Mouse (Mus musculus) embryonic facial prominence, embryonic 10.5 days (tissue): ENCODE results near the gene Sox14. TPM values are rescaled to one million over a fixed set of nuclear protein-coding genes. Genes with fewer than 3 reads are reported as not detected.

Experiments used
- DNase-seq: peaks from one replicate; pipeline ENCODE4 v3.0.0-alpha.2; 2017; ENCODE audit warnings: low spot score
- H3K27ac ChIP-seq: fragments of 300-500 bp; sonication (generic); replicated peaks from 2 replicates; pipeline ENCODE4 v1.5.1; 2016; ENCODE audit warnings: mild to moderate bottlenecking
- H3K27me3 ChIP-seq: fragments of 300-500 bp; sonication (generic); replicated peaks from 2 replicates; pipeline ENCODE4 v1.6.1; 2016; ENCODE audit warnings: low read depth, mild to moderate bottlenecking; ENCODE audit not compliant: poor library complexity, severe bottlenecking
- H3K36me3 ChIP-seq: fragments of 300-500 bp; sonication (generic); replicated peaks from 2 replicates; pipeline ENCODE4 v1.6.1; 2016; ENCODE audit warnings: mild to moderate bottlenecking, moderate library complexity
- H3K4me1 ChIP-seq: fragments of 300-500 bp; sonication (generic); 2 replicates; pipeline ENCODE4 v1.6.1; 2016
- H3K4me3 ChIP-seq: fragments of 300-500 bp; sonication (generic); 2 replicates; pipeline ENCODE4 v1.5.1; 2016; ENCODE audit warnings: mild to moderate bottlenecking, moderate library complexity
- H3K9me3 ChIP-seq: fragments of 300-500 bp; sonication (generic); 2 replicates; pipeline ENCODE4 v1.6.1; 2016; ENCODE audit warnings: mild to moderate bottlenecking
- WGBS: fragments of 180-500 bp; shearing (Covaris S2); methylation state at CpG from one replicate; pipeline ENCODE4 v1.1.7; 2016; 5-methylcytosine and 5-hydroxymethylcytosine counted together
- polyA plus RNA-seq: library from polyadenylated mRNA; unstranded; fragments of >200 nt; fragmentation: Nextera tagmentation; extraction: Ambion mirVana; gene quantifications from 2 replicates; pipeline ENCODE4 v1.2.1, GENCODE M21; 2016

The Sox14 gene
- 2.0 and 2.8 TPM in 2 replicates for polyA plus RNA-seq

- Histone ChIP-seq H3K27me3 (peaks cover 100% of the 10 kb centered on the region), H3K9me3 (no peaks in the 10 kb centered on the region), H3K4me3 (peak within 1 kb of the TSS; percentile 47), H3K36me3 (no peaks in the 10 kb centered on the region), H3K4me1 (peaks cover 47% of the 10 kb centered on the region), H3K27ac (peak within 1 kb of the TSS; percentile 19; the same call in 1 of the 2 replicates)
- DNase-seq = peak; percentile 73
- under 1% methylated on average over 47 of the region's 47 CpGs for WGBS
Measured at GRCm38 (mm10) chr9:99875618-99876372, at the start of gene Sox14. TSS of gene Sox14 (minus strand) at chr9:99876170.

- 4% methylated on average over 14 of the region's 14 CpGs for WGBS
- no peaks in the 10 kb centered on the region for H3K9me3 ChIP-seq
- DNase-seq = peak; percentile 54
- no peak overlapping the region for H3K27ac ChIP-seq
- peaks cover 82% of the 10 kb centered on the region for H3K27me3 ChIP-seq
- no peak overlapping the region for H3K4me3 ChIP-seq
- H3K36me3 ChIP-seq = no peaks in the 10 kb centered on the region
- H3K4me1 ChIP-seq = peaks cover 24% of the 10 kb centered on the region
Measured at GRCm38 (mm10) chr9:99879311-99879710, 3.3 kb upstream of the Sox14 start.

- Histone ChIP-seq H3K4me1 (peaks cover 24% of the 10 kb centered on the region), H3K4me3 (no peak overlapping the region), H3K27ac (no peak overlapping the region), H3K27me3 (peaks cover 89% of the 10 kb centered on the region), H3K36me3 (no peaks in the 10 kb centered on the region), H3K9me3 (no peaks in the 10 kb centered on the region)
- DNase-seq = no peak
- WGBS = 8% methylated on average over 5 of the region's 5 CpGs
Measured at GRCm38 (mm10) chr9:99878588-99878987, 2.6 kb upstream of the Sox14 start.

- DNase-seq = no peak
- Histone ChIP-seq H3K9me3 (no peaks in the 10 kb centered on the region), H3K4me3 (peak overlapping the region; percentile 47; the same call in 1 of the 2 replicates), H3K4me1 (peaks cover 35% of the 10 kb centered on the region), H3K27me3 (peaks cover 100% of the 10 kb centered on the region), H3K36me3 (no peaks in the 10 kb centered on the region), H3K27ac (no peak overlapping the region)
- 2% methylated on average over 22 of the region's 22 CpGs for WGBS
Measured at GRCm38 (mm10) chr9:99877056-99877546, 1.1 kb upstream of the Sox14 start.

GRCm38 (mm10) chr9:99876373-99877055, 544 bp upstream of the Sox14 start:
- peaks cover 41% of the 10 kb centered on the region for H3K4me1 ChIP-seq
- WGBS = under 1% methylated on average over 25 of the region's 25 CpGs
- peak; percentile 40 for DNase-seq
- no peak overlapping the region for H3K27ac ChIP-seq
- no peaks in the 10 kb centered on the region for H3K9me3 ChIP-seq
- peak overlapping the region; percentile 47 for H3K4me3 ChIP-seq
- H3K36me3 ChIP-seq = no peaks in the 10 kb centered on the region
- peaks cover 100% of the 10 kb centered on the region for H3K27me3 ChIP-seq

- Histone ChIP-seq H3K4me3 (peak overlapping the region; percentile 47), H3K36me3 (no peaks in the 10 kb centered on the region), H3K4me1 (peaks cover 55% of the 10 kb centered on the region), H3K27ac (peak overlapping the region; percentile 19; the same call in 1 of the 2 replicates), H3K27me3 (peaks cover 100% of the 10 kb centered on the region), H3K9me3 (no peaks in the 10 kb centered on the region)
- WGBS = 1% methylated on average over 52 of the region's 52 CpGs
- DNase-seq = peak; percentile 54
Measured at GRCm38 (mm10) chr9:99874735-99875617, 994 bp downstream of the Sox14 start.

- H3K9me3 ChIP-seq = no peaks in the 10 kb centered on the region
- DNase-seq = peak; percentile 43
- H3K4me3 ChIP-seq = no peak overlapping the region
- 4% methylated on average over 2 of the region's 2 CpGs for WGBS
- peaks cover 100% of the 10 kb centered on the region for H3K27me3 ChIP-seq
- H3K4me1 ChIP-seq = peaks cover 64% of the 10 kb centered on the region
- H3K27ac ChIP-seq = no peak overlapping the region
- no peaks in the 10 kb centered on the region for H3K36me3 ChIP-seq
Measured at GRCm38 (mm10) chr9:99873721-99874120, 2.2 kb downstream of the Sox14 start.

GRCm38 (mm10) chr9:99873116-99873620, 2.8 kb downstream of the Sox14 start:
- H3K4me3 ChIP-seq = no peak overlapping the region
- WGBS = 1% methylated on average over 15 of the region's 15 CpGs
- peak; percentile 39 for DNase-seq
- no peaks in the 10 kb centered on the region for H3K36me3 ChIP-seq
- peaks cover 68% of the 10 kb centered on the region for H3K4me1 ChIP-seq
- H3K27ac ChIP-seq = no peak overlapping the region
- peaks cover 100% of the 10 kb centered on the region for H3K27me3 ChIP-seq
- H3K9me3 ChIP-seq = no peaks in the 10 kb centered on the region

- H3K36me3 ChIP-seq = no peaks in the 10 kb centered on the region
- 1% methylated on average over 31 of the region's 31 CpGs for WGBS
- peak overlapping the region; percentile 46 for H3K4me3 ChIP-seq
- H3K4me1 ChIP-seq = peaks cover 68% of the 10 kb centered on the region
- no peaks in the 10 kb centered on the region for H3K9me3 ChIP-seq
- peak; percentile 60 for DNase-seq
- peaks cover 100% of the 10 kb centered on the region for H3K27me3 ChIP-seq
- H3K27ac ChIP-seq = peak overlapping the region; percentile 45; the same call in 1 of the 2 replicates
Measured at GRCm38 (mm10) chr9:99872204-99873115, 3.5 kb downstream of the Sox14 start.

GRCm38 (mm10) chr9:99871556-99872203, 4.3 kb downstream of the Sox14 start:
- H3K4me1 ChIP-seq = peaks cover 62% of the 10 kb centered on the region
- H3K4me3 ChIP-seq = peak overlapping the region; percentile 46
- H3K36me3 ChIP-seq = no peaks in the 10 kb centered on the region
- under 1% methylated on average over 34 of the region's 34 CpGs for WGBS
- H3K27ac ChIP-seq = peak overlapping the region; percentile 45; the same call in 1 of the 2 replicates
- peaks cover 100% of the 10 kb centered on the region for H3K27me3 ChIP-seq
- no peaks in the 10 kb centered on the region for H3K9me3 ChIP-seq
- DNase-seq = peak; percentile 74
